Mouse (Mus musculus): Measurements from ENCODE around the gene Ttll4. TPM values are rescaled to one million over a fixed set of nuclear protein-coding genes. Genes with fewer than 3 reads are reported as not detected.

The Ttll4 gene
- polyA plus RNA-seq, 2 experiments = 6.2 to 6.5 TPM

- peaks cover 0 to 5% of the 10 kb centered on the region in 2 experiments; a peak in 1 of 4 replicates for H3K4me1 ChIP-seq (replicated peaks; ENCODE audit: control insufficient read depth in 2 of 2, insufficient read depth in 2 of 2, low read length in 1 of 2)
- peak within 1 kb of the TSS; percentile 53 to 54 for H3K4me3 ChIP-seq (ENCODE audit: insufficient read depth in 1 of 2, low read depth in 2 of 2, low read length in 2 of 2)
- peak within 1 kb of the TSS; percentile 46 for H3K9ac ChIP-seq (replicated peaks)
- no peaks in the 10 kb centered on the region for H3K9me3 ChIP-seq (ENCODE audit: control insufficient read depth, low read length)
- H3K27me3 ChIP-seq (ENCODE audit: control insufficient read depth, insufficient read depth, low read length) = peaks cover 13% of the 10 kb centered on the region
- H3K27ac ChIP-seq = no peak within 1 kb of the TSS
- no peak for TF ChIP-seq EP300 (IDR thresholded peaks at IDR 0.05; ENCODE audit: low read depth)
- peak; percentile 33 for TF ChIP-seq CTCF (IDR thresholded peaks at IDR 0.05; ENCODE audit: low read depth)
- peak in 1 of 3 experiments; percentile 23 for DNase-seq (ENCODE audit: low read depth in 3 of 3, low spot score in 3 of 3)
- ATAC-seq (ENCODE audit: insufficient read depth) = peak; percentile 45; the same call in 1 of the 2 replicates
- H3K36me3 ChIP-seq (replicated peaks; ENCODE audit: control insufficient read depth, insufficient read depth, low read depth) = no peaks in the 10 kb centered on the region
- peak within 1 kb of the TSS; percentile 68 for H3K4me2 ChIP-seq (ENCODE audit: low read depth)
- WGBS (ENCODE audit: insufficient replicate concordance) = 6% methylated on average over 35 of the region's 35 CpGs
These were observed 51.7 kb downstream of the Ttll4 start, which contains the start of gene Cyp27a1 for GRCm38 (mm10) chr1:74713099-74713858. Gene Cyp27a1, plus strand, starts transcription at chr1:74713574.

- Histone ChIP-seq H3K27me3 (ENCODE audit: control insufficient read depth, insufficient read depth, low read length) (peaks cover 13% of the 10 kb centered on the region), H3K9me3 (ENCODE audit: control insufficient read depth, low read length) (no peaks in the 10 kb centered on the region), H3K9ac (replicated peaks) (peak overlapping the region; percentile 46; the same call in 1 of the 2 replicates), H3K27ac (no peak overlapping the region), H3K4me3 (ENCODE audit: insufficient read depth in 1 of 2, low read depth in 2 of 2, low read length in 2 of 2) (peak overlapping the region; percentile 53 to 54), H3K4me1 (replicated peaks; ENCODE audit: control insufficient read depth in 2 of 2, insufficient read depth in 2 of 2, low read length in 1 of 2) (peaks cover 0 to 5% of the 10 kb centered on the region in 2 experiments; a peak in 1 of 4 replicates), H3K36me3 (replicated peaks; ENCODE audit: control insufficient read depth, insufficient read depth, low read depth) (no peaks in the 10 kb centered on the region), H3K4me2 (ENCODE audit: low read depth) (peak overlapping the region; percentile 68)
- no peak for TF ChIP-seq EP300 (IDR thresholded peaks at IDR 0.05; ENCODE audit: low read depth)
- no peak for TF ChIP-seq CTCF (IDR thresholded peaks at IDR 0.05; ENCODE audit: low read depth)
- WGBS (ENCODE audit: insufficient replicate concordance) = 27% methylated on average over 12 of the region's 12 CpGs
- DNase-seq (ENCODE audit: low read depth in 3 of 3, low spot score in 3 of 3) (no peak), ATAC-seq (ENCODE audit: insufficient read depth) (no peak)
These were observed 52.5 kb downstream of the Ttll4 start for GRCm38 (mm10) chr1:74713859-74714730.

GRCm38 (mm10) chr1:74714967-74715366, 53.4 kb downstream of the Ttll4 start:
- no peaks in the 10 kb centered on the region for H3K9me3 ChIP-seq (ENCODE audit: control insufficient read depth, low read length)
- TF ChIP-seq EP300 (IDR thresholded peaks at IDR 0.05; ENCODE audit: low read depth) (no peak), CTCF (IDR thresholded peaks at IDR 0.05; ENCODE audit: low read depth) (no peak)
- H3K27ac ChIP-seq = no peak overlapping the region
- H3K4me3 ChIP-seq (ENCODE audit: insufficient read depth in 1 of 2, low read depth in 2 of 2, low read length in 2 of 2) = no peak overlapping the region
- no peak overlapping the region for H3K4me2 ChIP-seq (ENCODE audit: low read depth)
- DNase-seq (ENCODE audit: low read depth in 3 of 3, low spot score in 3 of 3) = no peak
- peaks cover 0 to 5% of the 10 kb centered on the region in 2 experiments; a peak in 1 of 4 replicates for H3K4me1 ChIP-seq (replicated peaks; ENCODE audit: control insufficient read depth in 2 of 2, insufficient read depth in 2 of 2, low read length in 1 of 2)
- peaks cover 13% of the 10 kb centered on the region for H3K27me3 ChIP-seq (ENCODE audit: control insufficient read depth, insufficient read depth, low read length)
- WGBS (ENCODE audit: insufficient replicate concordance) = 5% methylated on average over 2 of the region's 2 CpGs
- ATAC-seq (ENCODE audit: insufficient read depth) = no peak
- H3K9ac ChIP-seq (replicated peaks) = no peak overlapping the region
- H3K36me3 ChIP-seq (replicated peaks; ENCODE audit: control insufficient read depth, insufficient read depth, low read depth) = no peaks in the 10 kb centered on the region

DNA sequence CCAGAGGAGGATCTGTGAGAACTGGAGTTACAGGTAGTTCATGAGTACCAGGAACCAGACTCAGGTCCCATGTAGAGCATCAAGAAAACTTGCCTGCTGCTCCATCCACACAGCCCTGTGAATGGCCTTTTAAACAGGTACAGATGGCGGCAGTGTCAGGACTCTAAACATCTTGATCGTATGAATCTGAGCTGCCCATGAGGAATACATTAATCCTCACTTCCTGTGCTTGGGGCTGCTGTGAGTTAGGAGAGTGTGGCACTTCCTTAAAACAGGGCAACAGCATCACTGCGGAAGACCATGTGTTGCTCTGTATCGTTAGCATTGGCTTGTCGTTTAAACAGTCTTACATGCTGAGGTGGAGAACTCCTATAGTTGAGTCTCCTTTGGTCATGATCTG, 53.9 kb downstream of the Ttll4 start:
- no peak overlapping the region for H3K4me3 ChIP-seq (ENCODE audit: insufficient read depth in 1 of 2, low read depth in 2 of 2, low read length in 2 of 2)
- TF ChIP-seq EP300 (IDR thresholded peaks at IDR 0.05; ENCODE audit: low read depth) (no peak), CTCF (IDR thresholded peaks at IDR 0.05; ENCODE audit: low read depth) (no peak)

More for the DNA sequence above, 53.9 kb downstream of the Ttll4 start:
- Histone ChIP-seq H3K9me3 (ENCODE audit: control insufficient read depth, low read length) (no peaks in the 10 kb centered on the region), H3K36me3 (replicated peaks; ENCODE audit: control insufficient read depth, insufficient read depth, low read depth) (no peaks in the 10 kb centered on the region), H3K4me2 (ENCODE audit: low read depth) (no peak overlapping the region), H3K27me3 (ENCODE audit: control insufficient read depth, insufficient read depth, low read length) (peaks cover 13% of the 10 kb centered on the region), H3K4me1 (replicated peaks; ENCODE audit: control insufficient read depth in 2 of 2, insufficient read depth in 2 of 2, low read length in 1 of 2) (peaks cover 0 to 5% of the 10 kb centered on the region in 2 experiments; a peak in 1 of 4 replicates), H3K9ac (replicated peaks) (no peak overlapping the region), H3K27ac (no peak overlapping the region)
- DNase-seq (ENCODE audit: low read depth in 3 of 3, low spot score in 3 of 3) = no peak
- 33% methylated on average over 5 of the region's 5 CpGs for WGBS (ENCODE audit: insufficient replicate concordance)
- no peak for ATAC-seq (ENCODE audit: insufficient read depth)

Data from liver, embryonic 14.5 days (tissue).